Mouse (Mus musculus): Measurements from ENCODE around the gene Kcnf1. TPM values are rescaled to one million over a fixed set of nuclear protein-coding genes. Genes with fewer than 3 reads are reported as not detected.

Kcnf1 gene
- polyA plus RNA-seq, 1 experiment from 2014 or later: 0.84 TPM

DNA sequence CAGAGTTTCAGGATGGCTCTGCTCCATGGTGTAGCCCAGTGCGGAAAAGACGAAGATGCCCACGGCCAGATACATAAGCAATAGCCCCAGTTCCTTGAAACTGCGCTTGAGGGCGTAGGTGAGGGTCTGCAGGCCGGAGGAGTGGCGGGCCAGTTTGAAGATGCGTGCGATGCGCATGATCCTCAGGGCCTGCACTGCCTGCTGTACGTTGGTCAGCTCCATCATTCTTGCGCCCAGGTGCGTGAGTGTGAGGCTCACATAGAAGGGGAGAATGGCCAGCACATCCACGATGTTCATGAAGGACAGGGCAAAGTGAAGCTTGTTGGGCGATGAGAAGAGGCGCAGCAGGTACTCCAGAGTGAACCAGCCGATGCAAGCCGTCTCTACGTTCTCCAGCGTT, 1.6 kb downstream of the Kcnf1 start:
- Histone ChIP-seq H3K9ac (ENCODE audit: low read length) (no peak overlapping the region), H3K9me3 (ENCODE audit: control insufficient read depth, low read length) (no peaks in the 10 kb centered on the region), H3K4me3 (ENCODE audit: low read depth, low read length) (no peak overlapping the region; the same call in 1 of the 2 replicates), H3K4me2 (ENCODE audit: low read depth, low read length, severe bottlenecking) (peak overlapping the region; percentile 82; the same call in 1 of the 2 replicates), H3K4me1 (replicated peaks; ENCODE audit: control insufficient read depth, insufficient read depth, low read length) (peaks cover 3% of the 10 kb centered on the region; the same call in 1 of the 2 replicates), H3K36me3 (ENCODE audit: control insufficient read depth, insufficient read depth, low read length) (no peaks in the 10 kb centered on the region), H3K27me3 (ENCODE audit: control insufficient read depth, insufficient read depth, low read length) (peaks cover 23% of the 10 kb centered on the region), H3K27ac (ENCODE audit: low read depth, low read length) (no peak overlapping the region)
- 73% methylated on average over 20 of the region's 20 CpGs for WGBS
- ATAC-seq (replicated peaks; ENCODE audit: low FRiP score) (no peak), DNase-seq (ENCODE audit: low spot score) (no peak)

GRCm38 (mm10) chr12:17174134-17174893, 2.4 kb downstream of the Kcnf1 start:
- H3K4me1 ChIP-seq (replicated peaks; ENCODE audit: control insufficient read depth, insufficient read depth, low read length): peaks cover 3% of the 10 kb centered on the region; the same call in 1 of the 2 replicates
- H3K4me3 ChIP-seq (ENCODE audit: low read depth, low read length): no peak overlapping the region
- H3K4me2 ChIP-seq (ENCODE audit: low read depth, low read length, severe bottlenecking): no peak overlapping the region
- ATAC-seq (replicated peaks; ENCODE audit: low FRiP score) (no peak), DNase-seq (ENCODE audit: low spot score) (no peak)
- peaks cover 23% of the 10 kb centered on the region for H3K27me3 ChIP-seq (ENCODE audit: control insufficient read depth, insufficient read depth, low read length)
- no peaks in the 10 kb centered on the region for H3K9me3 ChIP-seq (ENCODE audit: control insufficient read depth, low read length)
- H3K36me3 ChIP-seq (ENCODE audit: control insufficient read depth, insufficient read depth, low read length): no peaks in the 10 kb centered on the region
- H3K9ac ChIP-seq (ENCODE audit: low read length): no peak overlapping the region
- 81% methylated on average over 10 of the region's 10 CpGs for WGBS
- no peak overlapping the region for H3K27ac ChIP-seq (ENCODE audit: low read depth, low read length)

- Histone ChIP-seq H3K4me3 (ENCODE audit: low read depth, low read length) (no peak overlapping the region), H3K27ac (ENCODE audit: low read depth, low read length) (no peak overlapping the region), H3K9me3 (ENCODE audit: control insufficient read depth, low read length) (no peaks in the 10 kb centered on the region), H3K4me1 (replicated peaks; ENCODE audit: control insufficient read depth, insufficient read depth, low read length) (no peaks in the 10 kb centered on the region), H3K9ac (ENCODE audit: low read length) (no peak overlapping the region), H3K4me2 (ENCODE audit: low read depth, low read length, severe bottlenecking) (no peak overlapping the region), H3K27me3 (ENCODE audit: control insufficient read depth, insufficient read depth, low read length) (peaks cover 12% of the 10 kb centered on the region), H3K36me3 (ENCODE audit: control insufficient read depth, insufficient read depth, low read length) (no peaks in the 10 kb centered on the region)
- DNase-seq (ENCODE audit: low spot score) (no peak), ATAC-seq (replicated peaks; ENCODE audit: low FRiP score) (no peak)
- 88% methylated on average over 10 of the region's 10 CpGs for WGBS
Observed at GRCm38 (mm10) chr12:17170406-17170805, 6.3 kb downstream of the Kcnf1 start.

GRCm38 (mm10) chr12:17166116-17166515, 10.6 kb downstream of the Kcnf1 start:
- Histone ChIP-seq H3K36me3 (ENCODE audit: control insufficient read depth, insufficient read depth, low read length) (no peaks in the 10 kb centered on the region), H3K27ac (ENCODE audit: low read depth, low read length) (no peak overlapping the region), H3K9ac (ENCODE audit: low read length) (no peak overlapping the region), H3K27me3 (ENCODE audit: control insufficient read depth, insufficient read depth, low read length) (no peaks in the 10 kb centered on the region), H3K4me3 (ENCODE audit: low read depth, low read length) (no peak overlapping the region), H3K9me3 (ENCODE audit: control insufficient read depth, low read length) (no peaks in the 10 kb centered on the region), H3K4me2 (ENCODE audit: low read depth, low read length, severe bottlenecking) (no peak overlapping the region), H3K4me1 (replicated peaks; ENCODE audit: control insufficient read depth, insufficient read depth, low read length) (no peaks in the 10 kb centered on the region)
- 93% methylated on average over 2 of the region's 2 CpGs for WGBS
- DNase-seq (ENCODE audit: low spot score) (no peak), ATAC-seq (replicated peaks; ENCODE audit: low FRiP score) (no peak)

- no peak overlapping the region for H3K9ac ChIP-seq (ENCODE audit: low read length)
- no peak for ATAC-seq (replicated peaks; ENCODE audit: low FRiP score)
- no peak overlapping the region for H3K27ac ChIP-seq (ENCODE audit: low read depth, low read length)
- DNase-seq (ENCODE audit: low spot score): no peak
- H3K9me3 ChIP-seq (ENCODE audit: control insufficient read depth, low read length): no peaks in the 10 kb centered on the region
- no peak overlapping the region for H3K4me2 ChIP-seq (ENCODE audit: low read depth, low read length, severe bottlenecking)
- no peaks in the 10 kb centered on the region for H3K27me3 ChIP-seq (ENCODE audit: control insufficient read depth, insufficient read depth, low read length)
- no peak overlapping the region for H3K4me3 ChIP-seq (ENCODE audit: low read depth, low read length)
- H3K36me3 ChIP-seq (ENCODE audit: control insufficient read depth, insufficient read depth, low read length): no peaks in the 10 kb centered on the region
- 93% methylated on average over 3 of the region's 3 CpGs for WGBS
- H3K4me1 ChIP-seq (replicated peaks; ENCODE audit: control insufficient read depth, insufficient read depth, low read length): no peaks in the 10 kb centered on the region
Observed at GRCm38 (mm10) chr12:17163996-17164395, 12.7 kb downstream of the Kcnf1 start.

DNA sequence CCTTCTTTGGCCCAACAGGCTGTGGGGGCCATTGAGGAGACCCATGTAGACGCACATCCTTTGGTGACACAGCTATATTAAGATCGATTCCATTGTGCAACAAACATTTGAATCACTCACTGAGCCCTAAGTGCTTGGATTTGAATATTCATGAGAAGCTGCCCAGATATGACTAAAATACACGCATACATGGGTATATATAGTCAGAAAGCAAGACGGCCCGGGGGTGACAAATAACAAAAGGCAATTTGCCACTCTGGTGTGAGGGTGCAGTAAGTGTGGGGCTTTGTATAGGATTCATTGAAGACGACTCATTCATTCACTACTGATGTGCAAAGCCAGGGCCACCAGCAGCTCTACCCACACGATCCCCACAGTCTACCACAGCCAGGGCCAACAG, 17.1 kb downstream of the Kcnf1 start:
- 91% methylated on average over 7 of the region's 7 CpGs for WGBS
- Histone ChIP-seq H3K4me3 (ENCODE audit: low read depth, low read length) (no peak overlapping the region), H3K4me1 (replicated peaks; ENCODE audit: control insufficient read depth, insufficient read depth, low read length) (no peaks in the 10 kb centered on the region), H3K9me3 (ENCODE audit: control insufficient read depth, low read length) (no peaks in the 10 kb centered on the region), H3K4me2 (ENCODE audit: low read depth, low read length, severe bottlenecking) (no peak overlapping the region), H3K27me3 (ENCODE audit: control insufficient read depth, insufficient read depth, low read length) (no peaks in the 10 kb centered on the region), H3K9ac (ENCODE audit: low read length) (no peak overlapping the region), H3K36me3 (ENCODE audit: control insufficient read depth, insufficient read depth, low read length) (no peaks in the 10 kb centered on the region), H3K27ac (ENCODE audit: low read depth, low read length) (no peak overlapping the region)
- ATAC-seq (replicated peaks; ENCODE audit: low FRiP score) (no peak), DNase-seq (ENCODE audit: low spot score) (no peak)

DNA sequence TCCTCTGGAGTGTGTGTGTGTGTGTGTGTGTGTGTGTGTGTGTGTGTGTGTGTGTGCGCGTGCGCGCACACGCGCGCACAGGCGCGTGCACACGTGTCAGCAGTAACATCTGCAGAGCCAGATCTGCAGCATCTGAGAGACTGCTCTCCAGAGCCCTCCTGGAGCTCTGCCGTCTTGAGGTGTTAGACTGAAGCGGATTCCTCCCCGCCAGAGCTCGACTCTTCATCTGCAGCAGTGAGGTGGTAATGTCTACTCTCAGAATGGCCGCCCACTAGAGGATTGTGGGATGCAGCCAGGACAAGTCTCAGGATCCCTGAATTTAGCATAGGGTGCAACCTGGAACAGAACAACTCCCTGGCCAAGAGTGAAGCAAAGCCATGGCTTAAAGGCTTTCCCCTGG, 19.1 kb downstream of the Kcnf1 start:
- H3K36me3 ChIP-seq (ENCODE audit: control insufficient read depth, insufficient read depth, low read length): no peaks in the 10 kb centered on the region
- no peak overlapping the region for H3K27ac ChIP-seq (ENCODE audit: low read depth, low read length)
- H3K4me2 ChIP-seq (ENCODE audit: low read depth, low read length, severe bottlenecking): no peak overlapping the region
- ATAC-seq (replicated peaks; ENCODE audit: low FRiP score) (no peak), DNase-seq (ENCODE audit: low spot score) (no peak)
- H3K4me1 ChIP-seq (replicated peaks; ENCODE audit: control insufficient read depth, insufficient read depth, low read length): no peaks in the 10 kb centered on the region
- H3K9ac ChIP-seq (ENCODE audit: low read length): no peak overlapping the region
- no peak overlapping the region for H3K4me3 ChIP-seq (ENCODE audit: low read depth, low read length)
- no peaks in the 10 kb centered on the region for H3K27me3 ChIP-seq (ENCODE audit: control insufficient read depth, insufficient read depth, low read length)
- WGBS: 94% methylated on average over 15 of the region's 15 CpGs
- H3K9me3 ChIP-seq (ENCODE audit: control insufficient read depth, low read length): no peaks in the 10 kb centered on the region

- no peaks in the 10 kb centered on the region for H3K4me1 ChIP-seq (replicated peaks; ENCODE audit: control insufficient read depth, insufficient read depth, low read length)
- no peaks in the 10 kb centered on the region for H3K27me3 ChIP-seq (ENCODE audit: control insufficient read depth, insufficient read depth, low read length)
- no peak for ATAC-seq (replicated peaks; ENCODE audit: low FRiP score)
- H3K27ac ChIP-seq (ENCODE audit: low read depth, low read length): no peak overlapping the region
- H3K9me3 ChIP-seq (ENCODE audit: control insufficient read depth, low read length): no peaks in the 10 kb centered on the region
- no peaks in the 10 kb centered on the region for H3K36me3 ChIP-seq (ENCODE audit: control insufficient read depth, insufficient read depth, low read length)
- no peak overlapping the region for H3K9ac ChIP-seq (ENCODE audit: low read length)
- DNase-seq (ENCODE audit: low spot score): no peak
- H3K4me2 ChIP-seq (ENCODE audit: low read depth, low read length, severe bottlenecking): no peak overlapping the region
- 79% methylated on average over 1 of the region's 1 CpGs for WGBS
- no peak overlapping the region for H3K4me3 ChIP-seq (ENCODE audit: low read depth, low read length)
Observed at GRCm38 (mm10) chr12:17155781-17156180, 20.9 kb downstream of the Kcnf1 start.

DNA sequence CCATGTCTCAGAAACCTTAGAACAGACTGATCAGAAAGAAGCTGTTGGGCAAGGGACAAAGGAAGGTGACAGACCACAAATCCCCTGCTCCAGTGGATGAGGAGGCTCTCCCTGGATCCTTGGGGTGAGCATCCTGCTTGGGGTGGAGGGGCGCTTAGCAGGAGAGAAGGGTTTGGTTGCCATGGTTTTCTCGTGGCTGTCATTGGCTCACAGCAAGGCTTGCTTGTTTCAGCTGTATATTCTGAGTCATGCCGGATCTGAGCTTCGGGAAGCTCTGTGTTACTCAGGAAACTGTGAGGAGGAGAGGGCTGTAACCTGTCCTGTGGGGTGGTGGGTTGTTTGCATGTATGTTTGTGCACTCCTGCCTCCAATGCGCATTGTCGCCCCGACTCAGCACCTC, 23.8 kb downstream of the Kcnf1 start:
- no peak overlapping the region for H3K9ac ChIP-seq (ENCODE audit: low read length)
- 80% methylated on average over 7 of the region's 7 CpGs for WGBS
- ATAC-seq (replicated peaks; ENCODE audit: low FRiP score): no peak
- H3K4me2 ChIP-seq (ENCODE audit: low read depth, low read length, severe bottlenecking): no peak overlapping the region
- H3K4me3 ChIP-seq (ENCODE audit: low read depth, low read length): no peak overlapping the region
- no peak overlapping the region for H3K27ac ChIP-seq (ENCODE audit: low read depth, low read length)
- H3K4me1 ChIP-seq (replicated peaks; ENCODE audit: control insufficient read depth, insufficient read depth, low read length): no peaks in the 10 kb centered on the region
- no peaks in the 10 kb centered on the region for H3K9me3 ChIP-seq (ENCODE audit: control insufficient read depth, low read length)
- H3K36me3 ChIP-seq (ENCODE audit: control insufficient read depth, insufficient read depth, low read length): no peaks in the 10 kb centered on the region
- H3K27me3 ChIP-seq (ENCODE audit: control insufficient read depth, insufficient read depth, low read length): no peaks in the 10 kb centered on the region
- DNase-seq (ENCODE audit: low spot score): no peak

Data from forebrain, embryonic 11.5 days (tissue).